Mouse (Mus musculus) G1E (cell line): ENCODE results near the gene Tmem198.

ENCODE experiments used
- CTCF ChIP-seq: IDR thresholded peaks from 2 replicates; pipeline ENCODE4 v1.5.1; 2012; ENCODE audit warnings: low read depth, low read length, inconsistent platforms, mixed read lengths
- GATA1 ChIP-seq: IDR thresholded peaks from 2 replicates; pipeline ENCODE4 v1.6.1; 2012; ENCODE audit warnings: borderline replicate concordance, low read length, inconsistent platforms, mixed read lengths
- TAL1 ChIP-seq: conservative IDR thresholded peaks from 2 replicates; pipeline ENCODE4 v1.6.1; 2012; ENCODE audit warnings: low read depth, low read length, inconsistent platforms, mixed read lengths

DNA sequence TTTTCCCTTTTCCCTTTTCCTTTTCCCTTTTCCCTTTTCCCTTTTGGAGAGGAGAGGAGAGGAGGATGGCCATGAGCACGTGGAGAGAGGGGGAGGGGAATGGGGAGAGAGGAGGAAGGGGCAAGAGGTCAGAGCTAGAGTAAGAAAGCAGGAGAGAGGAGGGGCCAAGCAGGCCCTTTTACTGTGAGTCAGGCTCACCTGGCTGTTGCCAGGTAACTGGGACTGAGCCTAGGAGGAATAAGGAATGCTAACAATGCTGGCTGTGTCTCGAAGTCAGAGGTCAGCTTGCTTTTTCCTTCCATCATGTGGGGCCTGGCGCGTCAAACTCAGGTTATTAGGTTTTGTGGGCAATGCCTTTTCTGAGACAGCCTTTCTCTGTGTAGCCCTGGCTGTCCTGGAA is 38.7 kb downstream of the Tmem198 start:
- TF ChIP-seq CTCF (no peak), GATA1 (no peak), TAL1 (no peak)
